Mouse (Mus musculus) cerebellum, adult 2 months (tissue): Measurements from ENCODE around the gene Smim12. TPM values are rescaled to one million over a fixed set of nuclear protein-coding genes. Genes with fewer than 3 reads are reported as not detected.

Experiments used
- DNase-seq, 2 experiments: peaks; one replicate each; pipeline ENCODE4 v3.0.0; 2021
- H3K27ac ChIP-seq: fragments of 200-500 bp; 2 replicates; pipeline ENCODE4 v1.5.1; 2012; ENCODE audit warnings: low read length, control low read depth, inconsistent platforms; ENCODE audit not compliant: insufficient read depth
- H3K27me3 ChIP-seq: fragments of 200-500 bp; 2 replicates; pipeline ENCODE4 v1.6.1; 2012; ENCODE audit warnings: inconsistent platforms, mild to moderate bottlenecking, low read length, moderate library complexity; ENCODE audit not compliant: control insufficient read depth, insufficient read depth
- H3K4me1 ChIP-seq: fragments of 200-500 bp; 2 replicates; pipeline ENCODE4 v1.6.1; 2011; ENCODE audit warnings: low read length; ENCODE audit not compliant: control insufficient read depth, insufficient read depth
- H3K4me3 ChIP-seq: fragments of 200-500 bp; replicated peaks from 2 replicates; pipeline ENCODE3; 2011; ENCODE audit warnings: mild to moderate bottlenecking, low read depth, low read length, control low read depth; ENCODE audit not compliant: insufficient read depth
- CTCF ChIP-seq: fragments of 200-500 bp; IDR thresholded peaks from 2 replicates; pipeline ENCODE4 v1.5.1; 2011; ENCODE audit warnings: low read depth, mild to moderate bottlenecking, control low read depth, low read length, moderate library complexity, borderline replicate concordance; ENCODE audit not compliant: insufficient read depth
- POLR2A ChIP-seq: fragments of 200-500 bp; IDR thresholded peaks from 2 replicates; pipeline ENCODE4 v1.6.1; 2011; ENCODE audit warnings: low read length, control low read depth, borderline replicate concordance; ENCODE audit not compliant: insufficient read depth
- WGBS: fragments of 180-500 bp; shearing (Covaris S2); methylation state at CpG from one replicate; pipeline ENCODE4 v1.1.7; 2018; 5-methylcytosine and 5-hydroxymethylcytosine counted together
- polyA plus RNA-seq: library from polyadenylated mRNA; depleted of rRNA; stranded (reverse); fragments of >200 nt; gene quantifications from 2 replicates; pipeline ENCODE4 v1.2.3, GENCODE M21; 2012; rRNA removed

Smim12 gene
- polyA plus RNA-seq, 1 experiment: 106 TPM

- Histone ChIP-seq H3K27me3 (no peaks in the 10 kb centered on the region), H3K4me1 (no peaks in the 10 kb centered on the region), H3K4me3 (no peak overlapping the region), H3K27ac (no peak overlapping the region)
- TF ChIP-seq POLR2A: no peak
- no peak for TF ChIP-seq CTCF
- no peak for DNase-seq
- WGBS: 73% methylated on average over 5 of the region's 5 CpGs
These were observed 49.0 kb downstream of the Smim12 start for GRCm38 (mm10) chr4:127292631-127293030.

Other genes starting within 250 kb of the Smim12 start
- gene Sfpq, start 222.5 kb upstream of the Smim12 start, polyA plus RNA-seq: 130 and 134 TPM in 2 replicates
- 9.0 and 10.0 TPM in 2 replicates for gene Zmym1, start 182.6 kb upstream of the Smim12 start, polyA plus RNA-seq
- gene Zmym6, start 166.4 kb upstream of the Smim12 start, polyA plus RNA-seq: 35.3 and 37.0 TPM in 2 replicates
- gene Tmem35b, start 120.1 kb upstream of the Smim12 start, polyA plus RNA-seq: 11.4 and 14.0 TPM in 2 replicates
- gene Dlgap3, start 74.6 kb upstream of the Smim12 start, polyA plus RNA-seq: 56.1 and 59.8 TPM in 2 replicates
- 7.5 and 8.3 TPM in 2 replicates for gene Gja4, start 70.3 kb downstream of the Smim12 start, polyA plus RNA-seq
- gene Gjb3, start 87.1 kb downstream of the Smim12 start, polyA plus RNA-seq: 0.18 and 0.36 TPM in 2 replicates
- 0.10 TPM in 1 of 2 replicates, not detected in the other for gene Gjb4, start 110.3 kb downstream of the Smim12 start, polyA plus RNA-seq
- gene Gjb5, start 114.4 kb downstream of the Smim12 start, polyA plus RNA-seq: 0.05 and 0.06 TPM in 2 replicates